Mouse (Mus musculus): ENCODE measurements at regions not wholly inside any gene's neighbourhood (a gene's known extent, or its start where the extent isn't known, plus 50 kb on each side); places are given as distances from the start of the nearest gene placed in this dataset.

GRCm38 (mm10) chr5:119248626-119249025 is 421.8 kb upstream of the Tbx3 start:
- TF ChIP-seq CTCF (conservative IDR thresholded peaks at IDR 0.05; ENCODE audit: low read length) (no peak), POU5F1 (IDR thresholded peaks at IDR 0.05; ENCODE audit: borderline replicate concordance, low read length) (no peak), NANOG (IDR thresholded peaks at IDR 0.05; ENCODE audit: borderline replicate concordance, low read length) (no peak)
